Mouse (Mus musculus): Measurements from ENCODE around the gene Ssh3. TPM values are rescaled to one million over a fixed set of nuclear protein-coding genes. Genes with fewer than 3 reads are reported as not detected.
A peak's percentile ranks its signal among the peaks of the same experiment; 100 is the strongest.
"Not testable (repeated sequence)": the region's sequence is repeated elsewhere in the genome, so short reads cannot be mapped to it uniquely, and the experiment has no call there.

The Ssh3 gene
- total RNA-seq, 2 experiments from 2014 or later: 5.6 to 7.4 TPM

DNA sequence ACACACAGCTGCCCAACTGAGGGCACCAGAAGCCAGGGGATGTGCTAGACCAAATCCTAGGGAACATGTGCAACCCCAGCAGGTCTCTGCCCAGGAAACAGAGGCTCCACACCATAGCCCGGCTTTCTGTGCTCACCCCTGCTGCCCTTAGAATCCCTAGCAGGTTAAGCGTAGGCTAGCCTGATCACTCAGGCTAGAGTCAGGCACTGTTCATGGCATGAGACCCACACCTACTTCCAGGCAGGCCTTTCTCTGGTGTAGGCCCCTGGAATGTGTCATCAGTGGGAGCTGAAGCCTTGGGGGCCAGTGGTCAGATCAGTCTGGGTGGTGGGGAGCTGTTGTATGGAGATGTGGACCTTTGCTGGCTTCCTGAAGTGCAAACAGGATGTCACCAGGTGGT lies 27.6 kb upstream of the Ssh3 start:
- no peak for DNase-seq

DNA sequence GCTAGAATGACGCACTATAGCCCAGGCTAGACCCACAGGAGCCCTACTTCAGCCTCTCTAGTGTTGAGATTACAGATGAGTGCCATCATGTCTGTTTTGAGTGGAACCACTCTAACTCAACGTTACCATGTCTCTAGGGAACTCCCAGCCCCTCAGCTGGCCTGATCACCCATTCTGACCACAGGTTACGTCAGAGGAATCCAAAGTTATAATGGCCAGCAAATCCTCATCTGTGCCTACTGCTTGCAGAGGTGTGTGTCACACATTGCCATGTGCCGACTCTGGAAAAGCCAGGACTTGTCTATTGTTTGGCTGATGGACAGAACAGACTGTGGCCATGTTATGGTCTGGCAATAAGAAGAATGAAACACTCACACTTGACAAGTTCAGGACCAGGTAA lies 26.4 kb upstream of the Ssh3 start:
- DNase-seq: no peak

DNA sequence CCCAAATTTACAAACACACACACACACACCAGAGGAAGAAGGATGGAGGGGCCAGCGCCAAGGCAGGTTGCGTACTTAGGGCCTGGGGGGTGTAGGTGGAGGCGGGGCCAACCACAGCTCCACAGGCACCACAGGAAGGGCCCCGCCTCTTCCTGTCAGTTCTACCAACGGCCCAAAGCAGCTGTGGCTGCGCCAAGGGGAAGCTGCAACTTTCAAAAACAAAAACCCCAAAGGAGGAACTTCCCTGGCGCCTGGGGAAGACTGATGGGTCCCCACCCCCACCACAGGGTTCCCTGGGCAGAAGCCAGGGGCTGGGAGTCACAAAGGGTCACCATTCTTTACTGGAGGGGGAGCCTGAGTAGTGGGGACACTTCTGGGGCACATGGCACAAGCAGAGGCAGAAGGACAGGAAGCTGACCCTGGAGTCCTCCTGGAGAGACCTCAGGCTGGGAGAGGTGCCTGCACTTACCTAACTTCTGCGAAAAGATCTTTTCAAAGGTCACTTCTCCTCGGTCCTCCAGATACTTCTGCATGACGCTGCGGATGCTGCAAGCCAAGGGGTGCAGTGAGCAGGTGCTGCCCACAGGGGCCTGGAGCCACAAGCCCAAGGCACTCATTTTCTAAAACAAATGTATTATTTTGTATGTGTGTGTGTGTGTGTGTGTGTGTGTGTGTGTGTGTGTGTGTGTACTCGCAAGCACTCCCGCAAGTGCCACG lies 25.6 kb upstream of the Ssh3 start:
- DNase-seq: peak; percentile 74 to 93

DNA sequence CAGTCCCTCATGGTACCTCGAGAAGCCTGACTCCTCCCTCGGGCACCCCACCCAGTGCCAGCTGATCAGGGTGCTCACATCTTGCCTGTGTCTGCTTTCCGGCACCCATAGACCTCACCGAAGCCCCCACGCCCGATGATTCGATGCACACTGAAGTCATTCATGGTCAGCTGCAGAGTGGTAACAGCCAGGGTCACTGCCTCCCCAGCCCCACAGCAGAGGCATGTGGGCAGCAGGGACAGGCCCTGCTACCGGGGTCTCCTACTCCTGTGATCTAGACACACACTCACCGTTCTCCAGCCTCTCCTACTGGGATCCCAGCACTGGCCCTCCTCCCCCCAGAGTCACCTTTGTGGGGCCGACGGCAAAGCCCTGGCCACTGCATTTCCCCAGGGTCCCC lies 22.2 kb upstream of the Ssh3 start:
- no peak for DNase-seq

DNA sequence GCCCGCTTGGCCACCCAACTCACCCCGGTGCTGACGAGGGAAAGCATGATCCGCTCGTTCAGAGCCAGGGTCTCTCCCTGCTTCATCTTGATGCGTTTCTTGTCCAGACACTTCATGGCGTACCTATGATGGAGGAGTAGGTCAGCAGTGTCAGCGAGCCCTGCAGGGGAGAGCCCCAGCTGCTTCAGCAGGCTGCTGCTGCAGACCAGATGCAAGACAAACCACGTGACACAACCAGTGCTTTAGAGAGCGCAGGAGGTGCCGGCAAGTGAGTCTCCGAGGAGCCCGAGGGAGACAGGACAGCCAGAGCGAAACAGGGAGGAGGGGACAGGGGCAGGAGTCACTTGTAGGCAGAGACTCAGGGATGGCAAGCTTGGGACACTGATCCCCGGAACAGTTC lies 21.8 kb upstream of the Ssh3 start:
- DNase-seq: no peak

DNA sequence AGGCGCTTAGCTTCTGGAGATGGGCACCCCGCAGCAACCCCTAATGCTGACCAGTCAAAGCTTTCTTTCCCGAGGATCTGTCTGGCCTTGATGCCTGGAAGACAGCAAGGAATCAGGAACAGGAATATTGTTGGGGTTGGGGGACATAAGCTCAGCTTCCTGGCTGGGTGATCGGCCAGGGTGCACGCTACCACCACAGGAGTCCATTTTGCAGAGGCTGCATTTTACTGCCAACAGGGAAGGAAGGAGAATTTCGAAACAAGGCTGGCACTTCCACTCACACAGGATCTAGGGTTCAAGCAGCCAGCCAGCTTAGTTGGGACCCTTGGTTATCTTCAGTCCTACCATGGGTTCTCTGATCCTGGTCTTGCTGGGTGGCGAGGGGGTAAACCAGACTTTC lies 14.7 kb upstream of the Ssh3 start:
- DNase-seq: peak in 1 of 2 experiments; percentile 36

DNA sequence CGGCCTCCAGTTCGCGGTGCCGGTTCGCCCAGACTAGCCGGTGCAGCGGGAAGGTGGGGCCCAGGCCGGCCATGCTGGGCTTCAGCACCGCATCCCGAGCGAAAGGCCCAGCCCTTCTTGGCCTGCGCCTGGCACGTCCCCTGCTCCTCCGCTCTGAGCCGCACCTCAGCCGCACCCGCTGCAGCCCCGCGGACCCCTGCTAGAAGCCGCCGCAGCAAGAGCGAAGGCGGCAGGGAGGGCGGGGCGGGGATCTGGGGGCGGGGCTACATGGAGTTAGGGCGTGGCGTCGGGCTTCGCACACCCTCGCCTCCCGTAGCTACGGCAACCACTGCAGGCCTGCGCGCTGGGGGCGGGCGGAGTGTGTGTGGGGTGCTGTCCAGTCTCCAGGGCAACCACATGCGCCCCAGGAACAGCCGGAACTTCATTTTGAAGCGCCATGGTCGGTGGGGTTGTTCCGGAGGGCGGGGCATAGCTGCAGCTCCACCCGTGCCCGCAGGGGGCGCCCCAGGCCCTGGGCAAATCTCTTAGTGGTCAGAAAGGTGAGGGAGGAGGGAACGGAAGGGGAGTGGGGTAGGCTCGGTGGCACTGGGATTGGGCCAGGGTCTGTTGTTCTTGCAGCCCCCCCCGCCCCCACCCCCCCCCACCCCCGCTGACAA lies 14.0 kb upstream of the Ssh3 start, which contains the start of gene Ankrd13d:
Ankrd13d (minus strand) TSS at position 240 of the 656 bp plus-strand sequence.
- DNase-seq: peak; percentile 85 to 90

DNA sequence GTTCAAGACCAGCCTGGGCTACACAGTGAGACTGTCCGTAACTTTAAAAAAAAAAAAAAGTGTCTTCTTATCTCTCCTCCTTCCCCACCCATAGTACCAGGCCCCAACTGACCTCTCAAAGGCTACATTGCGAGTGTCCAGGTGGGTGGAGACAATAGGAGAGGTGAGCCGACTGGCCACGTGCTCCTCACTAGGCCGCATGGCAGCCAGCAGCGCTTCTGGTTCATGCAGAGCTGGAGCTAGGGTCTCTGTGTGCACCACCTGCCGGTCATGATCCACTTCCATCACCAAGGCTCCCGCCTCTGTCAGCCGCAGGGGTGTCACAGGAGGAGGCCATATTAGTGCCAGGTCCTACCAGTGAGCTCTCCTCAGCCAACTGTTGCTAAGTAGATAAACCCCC lies 11.4 kb upstream of the Ssh3 start:
- no peak for DNase-seq

DNA sequence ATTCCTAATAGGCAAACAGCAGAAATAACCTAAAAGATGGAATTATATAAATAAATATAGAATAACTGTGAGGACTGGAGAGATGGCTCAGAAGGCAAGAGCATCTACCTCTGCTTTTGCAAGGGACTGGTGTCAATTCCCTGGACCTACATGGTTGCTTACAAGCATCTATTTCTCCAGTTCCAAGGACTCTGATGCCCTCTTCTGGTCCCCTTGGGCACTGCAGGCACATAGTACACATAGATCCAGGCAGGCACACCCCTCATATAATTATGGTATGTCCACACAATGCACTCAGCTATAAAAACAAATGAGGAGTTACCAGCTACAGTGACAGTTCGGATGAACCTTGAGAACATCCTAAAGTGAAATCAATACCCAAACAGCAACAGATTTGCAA lies 10.5 kb upstream of the Ssh3 start:
- DNase-seq: no peak

DNA sequence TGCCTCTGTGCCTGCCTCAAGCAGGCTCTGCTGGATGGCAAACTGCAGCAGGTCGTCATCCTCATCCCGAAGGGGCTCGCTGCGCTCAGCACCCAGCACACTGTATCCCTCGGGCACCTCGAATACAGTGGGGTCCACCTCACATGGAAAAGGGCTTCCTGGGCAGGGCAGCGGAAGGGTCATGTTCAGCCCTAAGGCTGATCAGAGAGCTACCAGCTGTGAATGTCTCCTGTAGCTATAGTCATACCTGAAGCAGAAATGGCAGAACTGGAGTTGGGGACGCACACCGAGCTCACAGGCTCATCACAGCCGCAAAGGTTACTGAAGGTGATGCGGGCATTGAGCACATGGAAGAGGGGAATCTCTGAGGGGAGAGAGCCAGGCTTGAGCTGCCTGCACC lies 2.0 kb upstream of the Ssh3 start:
- DNase-seq: no peak

DNA sequence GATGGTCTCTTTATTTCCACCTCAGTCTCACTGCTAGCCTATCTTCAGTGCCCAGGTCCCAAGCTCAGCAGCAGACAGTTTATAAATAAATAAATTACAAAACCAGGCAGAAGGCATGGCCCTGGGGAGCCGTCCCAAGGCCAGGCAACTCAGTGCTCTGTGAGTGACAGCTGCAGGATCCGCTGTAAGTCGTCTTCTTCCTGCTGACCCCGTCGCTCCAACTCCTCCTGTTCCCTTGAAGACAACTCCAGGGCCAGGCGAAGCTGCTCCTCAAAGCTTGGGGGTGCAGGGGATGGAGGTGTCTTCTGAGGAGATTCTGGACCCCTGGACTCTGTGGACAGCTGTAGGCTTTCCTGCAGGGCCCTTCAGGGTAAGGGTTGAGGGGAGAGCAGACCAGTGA lies 1.2 kb upstream of the Ssh3 start:
- no peak for DNase-seq

DNA sequence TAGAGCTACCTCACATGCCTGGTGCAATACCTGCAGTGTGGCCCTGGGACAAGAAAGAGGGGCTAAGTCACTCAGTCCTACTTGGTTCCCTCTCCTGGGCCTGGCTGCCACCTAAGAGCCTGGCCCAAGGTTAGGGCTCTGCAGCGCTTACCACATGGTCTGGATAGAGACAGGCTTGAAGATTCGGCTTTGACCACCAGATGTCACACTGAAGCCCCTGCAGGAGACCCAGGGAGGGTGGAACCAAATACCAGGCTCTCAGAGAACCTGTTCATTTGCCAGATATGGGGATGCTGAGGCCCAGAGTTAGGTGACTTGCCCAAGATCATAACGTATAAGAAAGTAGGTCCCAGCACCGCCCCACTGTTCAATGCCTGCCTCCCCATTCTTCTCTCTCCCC lies 3.0 kb downstream of the Ssh3 start:
- DNase-seq: no peak

DNA sequence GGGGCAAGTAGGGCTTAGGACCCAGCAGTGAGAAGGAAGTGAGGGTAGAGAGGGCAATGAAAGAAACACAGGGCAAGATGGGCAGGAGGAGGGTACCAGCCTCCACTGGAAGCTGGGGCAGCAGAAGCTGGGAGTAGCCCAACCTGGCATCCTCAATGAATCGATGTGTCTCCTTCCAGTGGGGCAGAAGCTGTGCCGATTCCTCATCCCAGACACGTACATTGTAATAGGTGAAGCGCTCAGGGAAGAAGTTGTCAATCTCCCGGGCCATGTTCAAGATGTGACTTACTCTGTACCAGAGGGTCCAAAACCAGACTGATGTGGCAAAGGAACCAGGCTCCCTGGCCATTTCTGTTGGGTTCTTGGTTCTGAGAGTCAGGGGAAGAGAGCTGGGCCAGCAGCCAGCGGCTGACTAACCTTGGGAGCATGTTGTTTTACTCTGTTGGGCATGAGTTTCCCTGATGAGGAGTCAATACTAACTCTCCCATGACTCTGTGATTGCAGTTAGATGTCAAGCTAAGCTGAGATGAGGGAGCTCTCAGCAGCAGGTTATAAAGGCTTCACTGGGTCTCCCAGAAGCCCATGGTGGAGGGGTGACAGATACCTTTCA lies 4.7 kb downstream of the Ssh3 start:
- DNase-seq: no peak

DNA sequence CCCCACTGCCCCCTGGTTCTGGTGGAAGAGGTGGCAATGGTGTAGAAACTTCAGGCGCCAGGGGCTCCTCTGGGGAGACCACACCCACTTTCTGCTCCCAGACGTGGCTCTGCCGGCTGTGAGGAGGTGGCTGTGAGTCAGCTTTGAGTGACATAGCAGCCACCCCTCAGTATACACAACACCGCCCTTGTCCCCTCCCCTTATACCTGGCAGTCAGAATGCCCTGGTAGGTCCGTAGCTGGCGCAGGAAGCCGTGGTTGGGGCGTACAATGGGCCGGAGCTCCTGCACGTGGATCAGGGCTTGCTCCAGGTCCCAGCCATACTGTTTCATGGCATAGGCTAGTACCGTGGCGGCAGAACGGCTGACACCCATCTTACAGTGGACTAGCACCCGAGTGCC lies 5.3 kb downstream of the Ssh3 start:
- no peak for DNase-seq

DNA sequence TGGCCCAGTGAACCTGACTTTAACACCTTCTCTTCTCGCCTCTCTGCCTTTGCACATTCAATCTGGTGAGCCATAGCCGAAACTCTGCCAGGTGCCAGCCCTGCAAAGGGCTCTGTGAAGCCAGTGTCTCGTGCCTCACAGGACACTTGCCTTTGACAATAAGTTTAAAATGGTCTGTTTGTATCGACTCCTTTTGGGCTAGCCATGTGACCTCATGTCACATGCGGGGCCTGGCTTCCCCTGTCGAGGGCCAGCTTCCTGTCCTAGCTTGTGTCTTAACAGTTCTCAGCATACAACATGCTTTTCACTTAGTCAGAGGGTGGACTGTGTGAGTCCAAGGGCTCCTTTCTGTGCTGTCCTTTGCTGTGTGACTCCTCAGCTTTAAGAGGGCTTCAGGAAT lies 6.2 kb downstream of the Ssh3 start:
- no peak for DNase-seq

DNA sequence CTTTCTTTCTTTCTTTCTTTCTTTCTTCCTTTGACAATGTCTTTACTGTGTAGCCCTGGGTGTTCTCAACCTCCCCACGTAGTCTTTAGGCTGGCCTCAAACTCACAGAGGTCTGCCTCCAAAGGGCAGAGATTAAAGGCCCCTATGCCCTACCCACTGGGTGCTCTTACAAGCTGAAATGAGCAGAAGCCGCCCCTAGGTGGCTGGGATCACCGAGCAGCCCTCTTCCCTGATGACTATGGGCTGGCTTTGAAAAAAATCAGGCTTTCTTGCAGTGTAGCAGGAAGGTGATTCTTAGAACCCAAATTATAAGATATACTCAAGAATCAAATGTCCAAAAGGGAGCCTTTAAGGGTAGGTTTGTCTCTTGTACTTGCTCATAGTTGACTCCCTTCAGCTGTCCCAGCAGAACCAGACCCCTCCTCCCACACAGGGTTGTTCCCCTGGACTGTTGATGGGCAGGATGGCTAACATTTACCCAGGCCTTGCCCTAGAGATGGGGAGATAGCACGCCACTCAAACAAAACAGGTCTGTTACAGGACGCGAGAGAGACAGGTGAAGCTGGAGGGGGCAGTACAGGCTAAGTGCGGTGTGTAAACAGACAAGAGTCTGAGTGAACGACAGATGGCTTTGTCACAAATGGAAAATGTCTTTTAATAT lies 7.8 kb downstream of the Ssh3 start:
- no peak for DNase-seq

DNA sequence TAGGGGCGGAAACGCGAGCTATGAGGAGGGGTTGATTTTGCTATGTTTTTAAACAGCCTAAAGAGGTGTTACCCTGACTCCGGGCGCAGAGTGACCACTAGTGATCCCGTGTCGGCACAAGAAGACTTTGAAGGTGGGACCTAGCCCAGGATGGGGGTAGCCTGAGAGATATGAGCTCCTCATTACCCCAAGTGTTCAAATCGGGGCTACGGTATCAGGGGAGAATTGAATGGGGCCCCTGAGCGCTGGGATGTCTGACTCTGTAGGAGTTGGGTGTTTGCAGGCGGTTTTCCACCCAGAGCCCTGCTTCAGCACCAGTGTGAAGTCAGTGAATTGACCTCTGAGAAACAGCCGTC lies 11.1 kb downstream of the Ssh3 start:
- no peak for DNase-seq

DNA sequence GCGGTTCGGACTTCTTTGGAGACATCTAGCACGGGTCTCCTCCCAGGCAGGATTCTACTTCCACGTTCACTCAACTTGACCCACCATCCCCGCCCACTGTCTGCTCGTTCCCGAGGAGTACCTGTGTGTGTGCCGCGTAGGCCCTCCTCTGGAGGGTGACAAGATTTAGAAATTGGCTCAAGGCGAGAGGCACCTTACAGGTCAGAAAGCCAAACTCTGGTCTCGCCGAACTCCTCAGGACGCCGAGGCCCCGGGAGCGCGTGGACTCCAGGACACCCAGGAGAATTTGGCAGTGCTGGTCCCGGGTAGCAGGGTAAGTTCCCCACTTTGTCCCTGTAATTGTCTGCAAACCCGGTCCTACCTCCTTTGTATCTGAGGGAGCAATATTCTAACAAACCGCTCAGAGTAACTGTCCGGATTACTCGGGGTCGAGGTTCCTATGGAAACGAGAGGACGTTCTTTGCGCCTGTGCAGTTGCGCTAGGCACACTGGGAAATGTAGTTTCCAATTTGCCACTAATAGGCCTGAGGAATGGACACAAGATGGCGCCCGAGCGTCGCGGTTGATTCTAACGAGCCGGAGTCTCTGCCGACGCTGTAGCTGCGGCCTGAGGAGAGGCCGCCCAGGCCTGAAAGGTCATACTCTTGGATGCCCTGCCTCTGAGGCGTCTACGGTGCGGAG lies 11.6 kb downstream of the Ssh3 start:
- DNase-seq: peak; percentile 95 to 98

DNA sequence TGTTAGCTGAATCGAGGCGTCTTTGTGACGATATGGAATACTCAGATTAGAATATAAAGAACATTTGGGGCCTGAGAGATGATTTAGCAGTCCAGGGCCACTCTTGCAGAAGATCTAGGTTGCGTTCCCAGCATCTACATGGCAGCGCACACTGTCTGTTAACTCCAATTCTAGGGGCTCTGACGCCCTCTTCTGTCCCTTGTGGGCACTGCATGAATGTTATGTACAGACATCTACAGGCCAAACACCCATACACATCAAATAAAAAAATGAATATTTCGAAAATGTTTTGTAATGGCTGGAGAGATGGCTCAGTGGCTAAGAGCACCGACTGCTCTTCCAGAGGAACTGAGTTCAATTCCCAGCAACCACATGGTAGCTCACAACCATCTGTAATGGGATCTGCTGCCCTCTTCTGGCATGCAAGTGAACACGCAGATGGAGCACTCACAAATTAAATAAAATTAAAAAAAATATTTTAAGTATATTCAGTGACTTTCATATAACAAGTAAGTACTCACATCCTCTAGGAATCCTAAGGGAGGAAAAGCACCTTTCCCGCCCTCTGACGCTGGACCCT lies 13.3 kb downstream of the Ssh3 start:
- no peak for DNase-seq

DNA sequence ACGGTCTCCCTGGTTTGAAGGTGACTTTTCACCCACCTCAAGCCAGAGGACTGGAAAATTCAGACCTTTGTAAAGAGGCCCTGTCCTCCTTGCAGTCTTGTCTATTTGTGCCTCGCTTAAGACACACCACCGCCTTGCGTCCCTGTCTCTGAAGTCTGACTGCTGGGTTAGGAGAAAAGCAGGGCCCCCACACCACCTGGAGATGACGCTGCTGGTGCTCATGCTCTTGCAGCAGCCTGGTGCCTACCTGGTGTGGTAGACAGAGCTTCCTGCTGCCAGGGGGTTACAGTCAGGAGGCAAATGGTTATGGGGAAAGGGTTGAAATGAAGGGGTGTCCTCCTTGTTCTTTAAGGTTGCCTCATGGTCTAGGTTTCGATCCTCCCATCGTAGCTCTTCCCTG lies 14.8 kb downstream of the Ssh3 start:
- DNase-seq: no peak

DNA sequence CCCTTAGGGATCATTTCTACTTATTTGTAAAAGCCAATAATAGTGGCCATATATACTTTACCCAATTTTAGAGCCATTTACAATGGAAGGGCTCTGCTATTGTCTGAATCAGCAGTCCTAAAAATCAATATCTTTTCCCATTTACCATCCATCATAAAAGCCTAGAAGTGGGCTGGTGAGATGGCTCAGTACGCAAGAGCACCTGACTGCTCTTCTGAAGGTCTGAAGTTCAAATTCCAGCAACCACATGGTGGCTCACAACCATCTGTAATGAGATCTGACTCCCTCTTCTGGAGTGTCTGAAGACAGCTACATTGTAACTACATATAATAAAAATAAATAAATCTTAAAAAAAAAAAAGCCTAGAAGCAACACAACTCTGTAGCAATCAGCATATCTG lies 20.3 kb downstream of the Ssh3 start:
- DNase-seq: not testable (repeated sequence)

DNA sequence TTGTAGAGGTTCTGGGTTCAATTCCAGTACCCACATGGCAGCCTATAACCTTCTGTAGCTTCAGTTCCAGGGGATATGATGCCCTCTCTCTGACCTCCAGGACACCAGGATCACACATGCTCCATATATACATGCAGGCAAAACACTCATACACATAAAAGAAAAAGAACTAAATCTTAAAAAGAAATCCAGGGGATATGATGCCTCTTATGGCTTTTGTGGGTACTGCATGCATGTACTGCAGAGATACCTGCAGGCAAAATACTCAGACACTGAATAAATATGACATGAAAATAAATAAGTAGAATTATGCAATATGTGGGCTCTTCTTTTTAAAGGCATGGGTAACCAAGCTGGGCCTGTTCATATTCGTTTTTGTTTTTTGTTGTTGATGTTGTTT lies 22.0 kb downstream of the Ssh3 start:
- DNase-seq: no peak

Data from heart, adult 18-20 months (tissue).